Mouse (Mus musculus): Measurements from ENCODE around the gene Celf2. TPM values are rescaled to one million over a fixed set of nuclear protein-coding genes. Genes with fewer than 3 reads are reported as not detected.

Celf2 gene
- polyA plus RNA-seq, 1 experiment from 2014 or later = 35.4 TPM

GRCm38 (mm10) chr2:7144871-7145270, 364.5 kb downstream of the Celf2 start:
- Histone ChIP-seq H3K9ac (ENCODE audit: low read depth, low read length) (no peak overlapping the region), H3K4me2 (ENCODE audit: low read depth, low read length) (no peak overlapping the region)

GRCm38 (mm10) chr2:7123366-7123765, 386.0 kb downstream of the Celf2 start:
- Histone ChIP-seq H3K27ac (ENCODE audit: low read length) (no peak overlapping the region), H3K27me3 (replicated peaks; ENCODE audit: control insufficient read depth, insufficient read depth, low read length) (no peaks in the 10 kb centered on the region), H3K4me3 (ENCODE audit: low read length) (no peak overlapping the region), H3K4me2 (ENCODE audit: low read depth, low read length) (no peak overlapping the region), H3K9me3 (ENCODE audit: control insufficient read depth, low read length) (no peaks in the 10 kb centered on the region), H3K36me3 (ENCODE audit: control insufficient read depth, insufficient read depth, low read length) (no peaks in the 10 kb centered on the region), H3K4me1 (ENCODE audit: control insufficient read depth, insufficient read depth, low read length) (no peaks in the 10 kb centered on the region), H3K9ac (ENCODE audit: low read depth, low read length) (no peak overlapping the region)
- WGBS = 86% methylated on average over 2 of the region's 2 CpGs
- no peak for ATAC-seq

More at GRCm38 (mm10) chr2:7144871-7145270, 364.5 kb downstream of the Celf2 start:
- Histone ChIP-seq H3K36me3 (ENCODE audit: control insufficient read depth, insufficient read depth, low read length) (no peaks in the 10 kb centered on the region), H3K27me3 (replicated peaks; ENCODE audit: control insufficient read depth, insufficient read depth, low read length) (no peaks in the 10 kb centered on the region), H3K27ac (ENCODE audit: low read length) (no peak overlapping the region), H3K4me3 (ENCODE audit: low read length) (no peak overlapping the region), H3K9me3 (ENCODE audit: control insufficient read depth, low read length) (no peaks in the 10 kb centered on the region), H3K4me1 (ENCODE audit: control insufficient read depth, insufficient read depth, low read length) (no peaks in the 10 kb centered on the region)
- no peak for ATAC-seq
- WGBS = 92% methylated on average over 1 of the region's 1 CpGs

GRCm38 (mm10) chr2:7115801-7116200, 393.6 kb downstream of the Celf2 start:
- Histone ChIP-seq H3K9ac (ENCODE audit: low read depth, low read length) (no peak overlapping the region), H3K4me2 (ENCODE audit: low read depth, low read length) (no peak overlapping the region), H3K9me3 (ENCODE audit: control insufficient read depth, low read length) (no peaks in the 10 kb centered on the region), H3K36me3 (ENCODE audit: control insufficient read depth, insufficient read depth, low read length) (no peaks in the 10 kb centered on the region), H3K27me3 (replicated peaks; ENCODE audit: control insufficient read depth, insufficient read depth, low read length) (no peaks in the 10 kb centered on the region), H3K4me1 (ENCODE audit: control insufficient read depth, insufficient read depth, low read length) (no peaks in the 10 kb centered on the region), H3K4me3 (ENCODE audit: low read length) (no peak overlapping the region), H3K27ac (ENCODE audit: low read length) (no peak overlapping the region)
- 38% methylated on average over 2 of the region's 2 CpGs for WGBS
- no peak for ATAC-seq

GRCm38 (mm10) chr2:7115161-7115560, 394.2 kb downstream of the Celf2 start:
- H3K36me3 ChIP-seq (ENCODE audit: control insufficient read depth, insufficient read depth, low read length) = no peaks in the 10 kb centered on the region
- no peak overlapping the region for H3K9ac ChIP-seq (ENCODE audit: low read depth, low read length)
- ATAC-seq = no peak
- 83% methylated on average over 3 of the region's 3 CpGs for WGBS
- H3K27ac ChIP-seq (ENCODE audit: low read length) = no peak overlapping the region
- no peaks in the 10 kb centered on the region for H3K9me3 ChIP-seq (ENCODE audit: control insufficient read depth, low read length)
- H3K4me3 ChIP-seq (ENCODE audit: low read length) = no peak overlapping the region
- no peaks in the 10 kb centered on the region for H3K4me1 ChIP-seq (ENCODE audit: control insufficient read depth, insufficient read depth, low read length)
- H3K4me2 ChIP-seq (ENCODE audit: low read depth, low read length) = no peak overlapping the region
- H3K27me3 ChIP-seq (replicated peaks; ENCODE audit: control insufficient read depth, insufficient read depth, low read length) = no peaks in the 10 kb centered on the region

- H3K27me3 ChIP-seq (replicated peaks; ENCODE audit: control insufficient read depth, insufficient read depth, low read length) = no peaks in the 10 kb centered on the region
- H3K9ac ChIP-seq (ENCODE audit: low read depth, low read length) = no peak overlapping the region
- no peaks in the 10 kb centered on the region for H3K9me3 ChIP-seq (ENCODE audit: control insufficient read depth, low read length)
- no peak overlapping the region for H3K27ac ChIP-seq (ENCODE audit: low read length)
- ATAC-seq = no peak
- WGBS = 81% methylated on average over 4 of the region's 4 CpGs
- H3K36me3 ChIP-seq (ENCODE audit: control insufficient read depth, insufficient read depth, low read length) = no peaks in the 10 kb centered on the region
- H3K4me1 ChIP-seq (ENCODE audit: control insufficient read depth, insufficient read depth, low read length) = no peaks in the 10 kb centered on the region
- H3K4me2 ChIP-seq (ENCODE audit: low read depth, low read length) = no peak overlapping the region
- H3K4me3 ChIP-seq (ENCODE audit: low read length) = no peak overlapping the region
These were observed 395.6 kb downstream of the Celf2 start for GRCm38 (mm10) chr2:7113738-7114137.

GRCm38 (mm10) chr2:7112156-7112813, 397.1 kb downstream of the Celf2 start:
- Histone ChIP-seq H3K9ac (ENCODE audit: low read depth, low read length) (no peak overlapping the region), H3K9me3 (ENCODE audit: control insufficient read depth, low read length) (no peaks in the 10 kb centered on the region), H3K4me1 (ENCODE audit: control insufficient read depth, insufficient read depth, low read length) (no peaks in the 10 kb centered on the region), H3K27me3 (replicated peaks; ENCODE audit: control insufficient read depth, insufficient read depth, low read length) (no peaks in the 10 kb centered on the region), H3K27ac (ENCODE audit: low read length) (no peak overlapping the region), H3K4me3 (ENCODE audit: low read length) (no peak overlapping the region), H3K36me3 (ENCODE audit: control insufficient read depth, insufficient read depth, low read length) (no peaks in the 10 kb centered on the region), H3K4me2 (ENCODE audit: low read depth, low read length) (no peak overlapping the region)
- no peak for ATAC-seq
- 60% methylated on average over 4 of the region's 4 CpGs for WGBS

- H3K9me3 ChIP-seq (ENCODE audit: control insufficient read depth, low read length) = no peaks in the 10 kb centered on the region
- 50% methylated on average over 3 of the region's 3 CpGs for WGBS
These were observed 415.9 kb downstream of the Celf2 start for GRCm38 (mm10) chr2:7093414-7093813.

GRCm38 (mm10) chr2:7092641-7093040, 416.7 kb downstream of the Celf2 start:
- 91% methylated on average over 5 of the region's 5 CpGs for WGBS
- Histone ChIP-seq H3K27ac (ENCODE audit: low read length) (no peak overlapping the region), H3K9ac (ENCODE audit: low read depth, low read length) (no peak overlapping the region), H3K36me3 (ENCODE audit: control insufficient read depth, insufficient read depth, low read length) (no peaks in the 10 kb centered on the region), H3K27me3 (replicated peaks; ENCODE audit: control insufficient read depth, insufficient read depth, low read length) (no peaks in the 10 kb centered on the region), H3K4me2 (ENCODE audit: low read depth, low read length) (no peak overlapping the region), H3K9me3 (ENCODE audit: control insufficient read depth, low read length) (no peaks in the 10 kb centered on the region), H3K4me3 (ENCODE audit: low read length) (no peak overlapping the region), H3K4me1 (ENCODE audit: control insufficient read depth, insufficient read depth, low read length) (peaks cover 8% of the 10 kb centered on the region; the same call in 1 of the 2 replicates)
- no peak for ATAC-seq

More at GRCm38 (mm10) chr2:7093414-7093813, 415.9 kb downstream of the Celf2 start:
- no peak overlapping the region for H3K9ac ChIP-seq (ENCODE audit: low read depth, low read length)
- H3K36me3 ChIP-seq (ENCODE audit: control insufficient read depth, insufficient read depth, low read length) = no peaks in the 10 kb centered on the region
- peaks cover 8% of the 10 kb centered on the region; the same call in 1 of the 2 replicates for H3K4me1 ChIP-seq (ENCODE audit: control insufficient read depth, insufficient read depth, low read length)
- no peak overlapping the region for H3K4me2 ChIP-seq (ENCODE audit: low read depth, low read length)
- no peak overlapping the region for H3K4me3 ChIP-seq (ENCODE audit: low read length)
- no peak overlapping the region for H3K27ac ChIP-seq (ENCODE audit: low read length)
- H3K27me3 ChIP-seq (replicated peaks; ENCODE audit: control insufficient read depth, insufficient read depth, low read length) = no peaks in the 10 kb centered on the region
- ATAC-seq = no peak

- Histone ChIP-seq H3K4me1 (ENCODE audit: control insufficient read depth, insufficient read depth, low read length) (peaks cover 8% of the 10 kb centered on the region; the same call in 1 of the 2 replicates), H3K36me3 (ENCODE audit: control insufficient read depth, insufficient read depth, low read length) (no peaks in the 10 kb centered on the region), H3K9me3 (ENCODE audit: control insufficient read depth, low read length) (no peaks in the 10 kb centered on the region), H3K9ac (ENCODE audit: low read depth, low read length) (no peak overlapping the region), H3K27ac (ENCODE audit: low read length) (no peak overlapping the region), H3K4me3 (ENCODE audit: low read length) (no peak overlapping the region), H3K27me3 (replicated peaks; ENCODE audit: control insufficient read depth, insufficient read depth, low read length) (no peaks in the 10 kb centered on the region), H3K4me2 (ENCODE audit: low read depth, low read length) (no peak overlapping the region)
- no peak for ATAC-seq
- 66% methylated on average over 1 of the region's 1 CpGs for WGBS
These were observed 418.9 kb downstream of the Celf2 start for GRCm38 (mm10) chr2:7090496-7090895.

Measured in intestine, embryonic 16.5 days (tissue).